In the genomic region with DNA sequence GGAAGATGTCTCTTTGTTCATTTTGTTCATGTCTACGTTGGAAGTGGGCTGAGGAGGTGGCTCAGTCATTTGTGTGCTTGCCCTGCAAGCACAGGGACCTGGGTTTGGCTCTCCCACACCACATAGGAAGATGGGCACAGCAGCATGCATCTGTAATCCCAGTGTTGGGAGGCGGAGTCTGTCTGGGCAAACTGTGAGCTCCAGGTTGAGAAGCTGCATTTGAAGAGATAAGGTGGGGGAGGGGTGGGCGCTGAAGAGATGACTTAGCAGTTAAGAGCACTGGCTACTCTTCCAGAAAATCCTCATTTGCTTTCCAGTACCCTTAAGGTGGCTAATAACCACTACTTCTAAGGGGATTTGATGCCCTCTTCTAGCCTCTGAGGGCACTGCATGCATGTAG, we compare ENCODE assay signal across 21 mouse cellular contexts. TPM values are rescaled to one million over a fixed set of nuclear protein-coding genes. Genes with fewer than 3 reads are reported as not detected.
DNase-seq lines count a peak whose midpoint lies in the region; ATAC-seq and TF ChIP-seq lines count a peak whose summit lies in the region.
"Had no signal": no experiment of that assay in that cellular context is flagged by ENCODE, and none has a peak within 500 bp of the region (broad histone marks: within the 10 kb centered on the region; RNA-seq: fewer than 3 reads in every experiment).

No protein-coding gene starts in this region.

- intact Hi-C loops in heart, postnatal 25 days (cut with DNase I), result no loop called here

- peak overlapping the region; percentile 59 for H3K27ac ChIP-seq in heart, embryonic 10.5 days
- H3K27ac ChIP-seq in liver, embryonic 12.5 days, result peak overlapping the region; percentile 86
- no peak overlapping the region for H3K27ac ChIP-seq in hindbrain, postnatal 0 days
- no peak overlapping the region for H3K27ac ChIP-seq in hindbrain, embryonic 10.5 days
- H3K27ac ChIP-seq: embryonic facial prominence, embryonic 13.5 days; forebrain, embryonic 15.5 days; hindbrain, embryonic 12.5 days had no signal

- no peaks in the 10 kb centered on the region for H3K36me3 ChIP-seq in heart, embryonic 10.5 days
- no peaks in the 10 kb centered on the region for H3K36me3 ChIP-seq in liver, embryonic 12.5 days
- H3K36me3 ChIP-seq in hindbrain, postnatal 0 days (ENCODE audit: insufficient read depth, low read length), result no peaks in the 10 kb centered on the region
- H3K36me3 ChIP-seq in hindbrain, embryonic 10.5 days, result no peaks in the 10 kb centered on the region
- H3K36me3 ChIP-seq: embryonic facial prominence, embryonic 13.5 days; forebrain, embryonic 15.5 days; heart, embryonic 12.5 days; hindbrain, embryonic 12.5 days had no signal

- no peak for TF ChIP-seq CTCF in hindbrain, postnatal 0 days (IDR thresholded peaks at IDR 0.05; ENCODE audit: low read depth)

- H3K4me3 ChIP-seq in heart, embryonic 10.5 days, result no peak overlapping the region
- no peak overlapping the region for H3K4me3 ChIP-seq in liver, embryonic 12.5 days
- H3K4me3 ChIP-seq in hindbrain, postnatal 0 days (ENCODE audit: low read length), result no peak overlapping the region
- no peak overlapping the region for H3K4me3 ChIP-seq in hindbrain, embryonic 10.5 days
- H3K4me3 ChIP-seq: embryonic facial prominence, embryonic 13.5 days; forebrain, embryonic 15.5 days; heart, embryonic 12.5 days; hindbrain, embryonic 12.5 days had no signal

- ATAC-seq in liver, embryonic 12.5 days, result peak; percentile 58
- ATAC-seq in hindbrain, postnatal 0 days, result no peak
- ATAC-seq: forebrain, embryonic 15.5 days; intestine, postnatal 0 days had no signal

- peak; percentile 91 for DNase-seq in heart, embryonic 10.5 days (ENCODE audit: low spot score)
- DNase-seq in heart, postnatal 25 days (ENCODE audit: low spot score), result no peak
- DNase-seq in WW6 (ENCODE audit: low read depth, low spot score) (peak; percentile 45), adipocyte (ENCODE audit: low spot score) (no peak)
- peak; percentile 32 to 43 for DNase-seq in spleen, postnatal 14 days (ENCODE audit: low spot score in 2 of 2)
- DNase-seq in hindbrain, postnatal 0 days (ENCODE audit: low spot score), result no peak
- no peak for DNase-seq in hindbrain, embryonic 10.5 days (ENCODE audit: low spot score)
- DNase-seq: cerebellum, adult 8-10 months; gastrocnemius, postnatal 14 days; kidney, postnatal 4 days had no signal

- H3K4me2 ChIP-seq in liver, embryonic 12.5 days, result peak overlapping the region; percentile 56
- H3K4me2 ChIP-seq in hindbrain, postnatal 0 days (ENCODE audit: low read depth, low read length), result no peak overlapping the region
- H3K4me2 ChIP-seq: embryonic facial prominence, embryonic 13.5 days; forebrain, embryonic 15.5 days; heart, embryonic 12.5 days; hindbrain, embryonic 12.5 days had no signal

- no peaks in the 10 kb centered on the region for H3K9me3 ChIP-seq in heart, embryonic 10.5 days
- no peaks in the 10 kb centered on the region for H3K9me3 ChIP-seq in liver, embryonic 12.5 days (replicated peaks)
- no peaks in the 10 kb centered on the region for H3K9me3 ChIP-seq in hindbrain, postnatal 0 days (ENCODE audit: low read length)
- no peaks in the 10 kb centered on the region for H3K9me3 ChIP-seq in hindbrain, embryonic 10.5 days
- H3K9me3 ChIP-seq: embryonic facial prominence, embryonic 13.5 days; forebrain, embryonic 15.5 days; heart, embryonic 12.5 days; hindbrain, embryonic 12.5 days had no signal

- H3K9ac ChIP-seq in liver, embryonic 12.5 days, result peak overlapping the region; percentile 15
- no peak overlapping the region for H3K9ac ChIP-seq in hindbrain, postnatal 0 days (replicated peaks; ENCODE audit: low read length)
- H3K9ac ChIP-seq: embryonic facial prominence, embryonic 13.5 days; forebrain, embryonic 15.5 days; heart, embryonic 12.5 days; hindbrain, embryonic 12.5 days had no signal

- 29% methylated on average over 3 of the region's 3 CpGs for WGBS in heart, embryonic 10.5 days
- 21% methylated on average over 3 of the region's 3 CpGs for WGBS in liver, embryonic 12.5 days (ENCODE audit: insufficient replicate concordance)
- 55% methylated on average over 3 of the region's 3 CpGs for WGBS in hindbrain, postnatal 0 days
- 46% methylated on average over 3 of the region's 3 CpGs for WGBS in hindbrain, embryonic 10.5 days

- H3K4me1 ChIP-seq in heart, embryonic 10.5 days, result peaks cover 31% of the 10 kb centered on the region
- H3K4me1 ChIP-seq in liver, embryonic 12.5 days, result peaks cover 61% of the 10 kb centered on the region
- no peaks in the 10 kb centered on the region for H3K4me1 ChIP-seq in hindbrain, postnatal 0 days (ENCODE audit: insufficient read depth, low read length)
- H3K4me1 ChIP-seq in hindbrain, embryonic 10.5 days (replicated peaks), result peaks cover 53% of the 10 kb centered on the region

- H3K27me3 ChIP-seq in heart, embryonic 10.5 days (ENCODE audit: insufficient read depth, poor library complexity, severe bottlenecking), result no peaks in the 10 kb centered on the region
- peaks cover 8% of the 10 kb centered on the region for H3K27me3 ChIP-seq in liver, embryonic 12.5 days (replicated peaks)
- H3K27me3 ChIP-seq in hindbrain, postnatal 0 days (ENCODE audit: insufficient read depth, low read length), result no peaks in the 10 kb centered on the region
- H3K27me3 ChIP-seq in hindbrain, embryonic 10.5 days (ENCODE audit: insufficient read depth, poor library complexity, severe bottlenecking), result no peaks in the 10 kb centered on the region
- H3K27me3 ChIP-seq: embryonic facial prominence, embryonic 13.5 days; forebrain, embryonic 15.5 days; heart, embryonic 12.5 days; hindbrain, embryonic 12.5 days had no signal

RNA-seq across cellular contexts. Expression of a gene that starts 4.7 kb away (rescaled TPM):
- 36.3 and 48.9 TPM in 2 replicates for polyA plus RNA-seq in heart, embryonic 10.5 days (2016; fragmentation: Nextera tagmentation; extraction: Ambion mirVana)
- 100 to 1,000 TPM in 1 of 2 experiments, 10 to 100 TPM in 1; 95.9 to 103 TPM for total RNA-seq in heart, postnatal 25 days (2021)
- 29.6 and 37.1 TPM in 2 replicates for polyA plus RNA-seq in liver, embryonic 12.5 days (2016; fragmentation: Nextera tagmentation; extraction: Ambion mirVana)
- total RNA-seq in hindbrain, postnatal 0 days (2014; rRNA removed), result 180 and 199 TPM in 2 replicates
- 22.4 and 25.5 TPM in 2 replicates for polyA plus RNA-seq in hindbrain, postnatal 0 days (2015; fragmentation: Nextera tagmentation; extraction: Ambion mirVana)
- 52.8 and 77.6 TPM in 2 replicates for polyA plus RNA-seq in hindbrain, embryonic 10.5 days (2016; fragmentation: Nextera tagmentation; extraction: Ambion mirVana)

RNA-seq across cellular contexts. Expression of a gene that starts 5.0 kb away (rescaled TPM):
- polyA plus RNA-seq in heart, embryonic 10.5 days (2016; fragmentation: Nextera tagmentation; extraction: Ambion mirVana), result 0.78 and 2.5 TPM in 2 replicates
- total RNA-seq in heart, postnatal 25 days (2021), result not detected
- 0.29 and 0.36 TPM in 2 replicates for polyA plus RNA-seq in liver, embryonic 12.5 days (2016; fragmentation: Nextera tagmentation; extraction: Ambion mirVana)
- 1.3 TPM in 1 of 2 replicates, not detected in the other for total RNA-seq in hindbrain, postnatal 0 days (2014; rRNA removed)
- 0.85 and 1.6 TPM in 2 replicates for polyA plus RNA-seq in hindbrain, postnatal 0 days (2015; fragmentation: Nextera tagmentation; extraction: Ambion mirVana)
- polyA plus RNA-seq in hindbrain, embryonic 10.5 days (2016; fragmentation: Nextera tagmentation; extraction: Ambion mirVana), result 1.0 and 1.7 TPM in 2 replicates
- total RNA-seq: adrenal gland, postnatal 4 days; gastrocnemius, postnatal 14 days; left cerebral cortex, adult 8-10 months; liver, adult 2 months had no signal
- polyA plus RNA-seq: C2C12; heart, embryonic 12.5 days; liver, adult 2 months; spleen, adult 2 months had no signal

RNA-seq across cellular contexts. Expression of a gene that starts 16.4 kb away (rescaled TPM):
- not detected in 2 replicates for polyA plus RNA-seq in heart, embryonic 10.5 days (2016; fragmentation: Nextera tagmentation; extraction: Ambion mirVana)
- not detected for total RNA-seq in heart, postnatal 25 days (2021)
- not detected in 2 replicates for polyA plus RNA-seq in liver, embryonic 12.5 days (2016; fragmentation: Nextera tagmentation; extraction: Ambion mirVana)
- not detected in 2 replicates for total RNA-seq in hindbrain, postnatal 0 days (2014; rRNA removed)
- polyA plus RNA-seq in hindbrain, postnatal 0 days (2015; fragmentation: Nextera tagmentation; extraction: Ambion mirVana), result not detected in 2 replicates
- polyA plus RNA-seq in hindbrain, embryonic 10.5 days (2016; fragmentation: Nextera tagmentation; extraction: Ambion mirVana), result not detected in 2 replicates
- total RNA-seq: adrenal gland, postnatal 4 days; gastrocnemius, postnatal 14 days; left cerebral cortex, adult 8-10 months; liver, adult 2 months had no signal
- polyA plus RNA-seq: C2C12; embryonic facial prominence, embryonic 13.5 days; forebrain, embryonic 15.5 days; heart, embryonic 12.5 days; hindbrain, embryonic 12.5 days; intestine, postnatal 0 days; liver, adult 2 months; spleen, adult 2 months had no signal

Comparison
In these comparisons a context has a peak if more than half of its experiments do, and no peak if none do; other contexts are left out.
1. DNase-seq: peak in heart, embryonic 10.5 days (single experiment), WW6 (single experiment) and spleen, postnatal 14 days (2 of 2); none in heart, postnatal 25 days (single experiment), hindbrain, postnatal 0 days (single experiment), adipocyte (single experiment) and hindbrain, embryonic 10.5 days (single experiment).
2. H3K27ac ChIP-seq: peak in heart, embryonic 10.5 days (single experiment) and liver, embryonic 12.5 days (single experiment); none in hindbrain, postnatal 0 days (single experiment) and hindbrain, embryonic 10.5 days (single experiment).